Mouse (Mus musculus): ENCODE measurements around the gene Scfd2. TPM values are rescaled to one million over a fixed set of nuclear protein-coding genes. Genes with fewer than 3 reads are reported as not detected.

The Scfd2 gene
- 16.1 and 17.6 TPM in 2 replicates for polyA plus RNA-seq (2012; rRNA removed; ENCODE audit: low replicate concordance)

DNA sequence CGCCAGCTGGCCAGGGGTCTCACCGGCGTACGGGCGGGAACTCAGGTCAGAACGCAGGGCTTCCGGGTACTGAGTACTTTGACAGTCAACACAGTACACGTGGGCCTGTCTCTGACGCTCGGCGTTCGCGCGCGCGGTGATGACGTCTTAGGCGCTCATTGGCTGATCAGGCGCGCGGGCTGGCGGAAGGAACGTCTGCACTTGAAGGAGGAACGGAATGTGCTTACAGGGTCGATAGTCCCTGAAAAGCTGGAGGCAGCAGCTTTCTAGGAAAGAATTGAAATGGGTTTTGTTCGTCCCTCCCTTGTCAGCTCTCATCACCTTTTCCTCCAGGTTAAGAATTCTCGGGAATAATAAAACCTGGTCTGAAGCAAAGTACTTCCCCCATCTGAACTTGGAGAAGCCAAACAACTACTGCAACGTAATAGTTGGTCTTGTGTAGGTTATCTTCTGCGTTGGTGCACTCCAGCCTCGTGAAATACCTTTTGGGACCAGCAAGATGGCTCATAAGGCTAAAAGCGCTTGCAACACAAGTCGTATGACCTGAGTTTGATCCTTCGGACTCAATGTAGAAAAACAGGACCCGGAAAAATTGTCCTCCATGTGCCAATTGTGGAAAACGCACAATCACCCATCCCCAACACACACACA, at the start of gene Scfd2:
Gene Scfd2 (minus strand): TSS at position 130 of the 651 bp plus-strand sequence.

DNA sequence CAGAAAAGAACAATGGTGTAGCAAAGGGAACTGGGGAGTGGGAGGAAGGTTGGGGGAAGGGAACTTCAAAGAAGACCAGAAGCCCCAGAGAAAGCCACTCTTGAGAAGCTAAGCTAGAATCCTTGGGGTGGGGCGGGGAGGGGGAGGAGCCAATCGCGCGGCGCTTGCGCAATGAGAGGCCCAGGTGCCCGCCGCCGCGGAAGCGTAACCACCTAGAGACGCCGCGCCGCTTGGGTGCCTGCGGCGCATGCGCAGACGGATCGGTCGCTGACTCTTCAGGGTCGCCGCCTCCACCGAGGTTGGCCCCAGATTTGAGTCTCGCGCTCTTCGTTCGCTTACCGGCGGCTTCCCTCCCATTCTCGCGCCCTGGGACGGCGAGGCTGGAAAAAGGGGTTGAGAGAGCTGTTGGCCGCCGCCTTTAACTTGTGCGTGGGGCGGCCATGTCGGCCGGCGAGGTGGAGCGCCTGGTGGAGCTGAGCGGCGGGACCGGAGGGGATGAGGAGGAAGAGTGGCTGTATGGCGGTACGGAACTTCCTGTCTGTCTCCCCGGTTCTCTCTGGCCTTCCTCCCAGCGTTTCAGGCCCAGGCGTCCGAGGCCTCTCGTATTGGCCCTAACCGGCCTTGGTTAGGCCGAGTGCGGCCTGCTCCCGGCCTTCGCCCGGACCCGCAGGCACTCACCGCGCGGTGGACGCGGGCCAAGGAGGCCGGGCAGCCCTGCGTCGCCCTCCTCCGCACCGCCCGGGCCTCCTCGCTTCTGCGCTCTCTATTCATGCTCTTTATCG, 3.9 kb upstream of the Scfd2 start, which contains the start of gene Fip1l1:
Gene Fip1l1 (plus strand): TSS at position 210 of the 782 bp plus-strand sequence.

GRCm38 (mm10) chr5:74194841-74195613, 336.5 kb downstream of the Scfd2 start, which contains the start of gene Rasl11b:
Rasl11b (plus strand) TSS chr5:74195286.

Other genes with a start within 250 kb of the Scfd2 start
- gene Fip1l1, start 3.7 kb upstream of the Scfd2 start, polyA plus RNA-seq (2012; rRNA removed; ENCODE audit: low replicate concordance) = 19.1 and 22.3 TPM in 2 replicates
- 4.8 and 6.8 TPM in 2 replicates for gene Lnx1, start 171.2 kb upstream of the Scfd2 start, polyA plus RNA-seq (2012; rRNA removed; ENCODE audit: low replicate concordance)

Measured in mammary gland, adult 2 months (tissue).